Mouse (Mus musculus) hindbrain, embryonic 13.5 days (tissue): ENCODE measurements at regions not wholly inside any gene's neighbourhood (a gene's known extent, or its start where the extent isn't known, plus 50 kb on each side); places are given as distances from the start of the nearest gene placed in this dataset.

Experiments used
- ATAC-seq: fragments of 200-750 bp; cut with Nextera tagmentation; 2 replicates; pipeline ENCODE4 v1.8.0; 2017; ENCODE audit warnings: moderate TSS enrichment; ENCODE audit not compliant: low FRiP score
- H3K27ac ChIP-seq: fragments of 300-500 bp; sonication (generic); 2 replicates; pipeline ENCODE4 v1.5.1; 2015; ENCODE audit warnings: inconsistent platforms, mild to moderate bottlenecking, moderate library complexity
- H3K27me3 ChIP-seq: fragments of 300-500 bp; sonication (generic); 2 replicates; pipeline ENCODE4 v1.6.1; 2015; ENCODE audit warnings: mild to moderate bottlenecking, inconsistent platforms
- H3K36me3 ChIP-seq: fragments of 300-500 bp; sonication (generic); 2 replicates; pipeline ENCODE4 v1.6.1; 2015; ENCODE audit warnings: mild to moderate bottlenecking, inconsistent platforms
- H3K4me1 ChIP-seq: fragments of 300-500 bp; sonication (generic); replicated peaks from 2 replicates; pipeline ENCODE4 v1.6.1; 2015; ENCODE audit warnings: inconsistent platforms
- H3K4me2 ChIP-seq: fragments of 300-500 bp; sonication (generic); 2 replicates; pipeline ENCODE4 v1.6.1; 2015; ENCODE audit warnings: inconsistent platforms, mild to moderate bottlenecking, moderate library complexity
- H3K4me3 ChIP-seq: fragments of 300-500 bp; sonication (generic); 2 replicates; pipeline ENCODE4 v1.5.1; 2015; ENCODE audit warnings: mild to moderate bottlenecking, inconsistent platforms
- H3K9ac ChIP-seq: fragments of 300-500 bp; sonication (generic); 2 replicates; pipeline ENCODE4 v1.6.1; 2015; ENCODE audit warnings: mild to moderate bottlenecking, inconsistent platforms
- H3K9me3 ChIP-seq: fragments of 300-500 bp; sonication (generic); 2 replicates; pipeline ENCODE4 v1.6.1; 2016; ENCODE audit warnings: inconsistent platforms
- WGBS: fragments of 180-500 bp; shearing (Covaris S2); methylation state at CpG from one replicate; pipeline ENCODE4 v1.1.7; 2015; 5-methylcytosine and 5-hydroxymethylcytosine counted together

GRCm38 (mm10) chr3:21020297-21020696 is 653.3 kb upstream of the Agtr1b start:
- Histone ChIP-seq H3K4me2 (no peak overlapping the region), H3K4me3 (no peak overlapping the region), H3K27ac (no peak overlapping the region), H3K36me3 (no peaks in the 10 kb centered on the region), H3K4me1 (no peaks in the 10 kb centered on the region), H3K9me3 (no peaks in the 10 kb centered on the region), H3K9ac (no peak overlapping the region), H3K27me3 (no peaks in the 10 kb centered on the region)
- no peak for ATAC-seq

- H3K4me2 ChIP-seq, result no peak overlapping the region
- ATAC-seq, result no peak
Measured at GRCm38 (mm10) chr3:21009650-21010049, 642.7 kb upstream of the Agtr1b start.

DNA sequence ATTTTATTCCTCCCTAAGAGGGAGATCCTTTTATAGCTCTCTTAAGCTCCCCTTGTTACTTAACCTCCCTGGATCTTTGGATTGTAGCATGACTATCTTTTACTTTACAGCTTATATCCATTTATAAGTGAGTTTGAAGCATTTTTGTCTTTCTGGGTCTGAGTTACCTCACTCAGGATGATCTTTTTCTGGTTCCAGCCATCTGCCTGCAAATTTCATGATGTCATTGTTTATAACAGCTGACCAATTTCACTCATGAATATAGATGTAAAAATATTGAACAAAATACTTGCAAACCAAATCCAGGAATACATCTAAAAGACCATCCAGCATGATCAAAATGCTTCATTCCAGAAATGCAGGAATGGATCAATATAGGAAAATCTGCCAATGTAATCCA is 631.3 kb upstream of the Agtr1b start:
- H3K4me2 ChIP-seq, result no peak overlapping the region
- H3K27me3 ChIP-seq, result no peaks in the 10 kb centered on the region
- no peak overlapping the region for H3K4me3 ChIP-seq
- no peak for ATAC-seq
- H3K36me3 ChIP-seq, result no peaks in the 10 kb centered on the region
- H3K9ac ChIP-seq, result no peak overlapping the region
- no peaks in the 10 kb centered on the region for H3K9me3 ChIP-seq
- no peaks in the 10 kb centered on the region for H3K4me1 ChIP-seq
- no peak overlapping the region for H3K27ac ChIP-seq

More at GRCm38 (mm10) chr3:21009650-21010049, 642.7 kb upstream of the Agtr1b start:
- H3K4me1 ChIP-seq, result no peaks in the 10 kb centered on the region
- no peaks in the 10 kb centered on the region for H3K27me3 ChIP-seq
- no peak overlapping the region for H3K9ac ChIP-seq
- no peaks in the 10 kb centered on the region for H3K36me3 ChIP-seq
- H3K27ac ChIP-seq, result no peak overlapping the region
- no peaks in the 10 kb centered on the region for H3K9me3 ChIP-seq
- WGBS, result 77% methylated on average over 1 of the region's 1 CpGs
- H3K4me3 ChIP-seq, result no peak overlapping the region

DNA sequence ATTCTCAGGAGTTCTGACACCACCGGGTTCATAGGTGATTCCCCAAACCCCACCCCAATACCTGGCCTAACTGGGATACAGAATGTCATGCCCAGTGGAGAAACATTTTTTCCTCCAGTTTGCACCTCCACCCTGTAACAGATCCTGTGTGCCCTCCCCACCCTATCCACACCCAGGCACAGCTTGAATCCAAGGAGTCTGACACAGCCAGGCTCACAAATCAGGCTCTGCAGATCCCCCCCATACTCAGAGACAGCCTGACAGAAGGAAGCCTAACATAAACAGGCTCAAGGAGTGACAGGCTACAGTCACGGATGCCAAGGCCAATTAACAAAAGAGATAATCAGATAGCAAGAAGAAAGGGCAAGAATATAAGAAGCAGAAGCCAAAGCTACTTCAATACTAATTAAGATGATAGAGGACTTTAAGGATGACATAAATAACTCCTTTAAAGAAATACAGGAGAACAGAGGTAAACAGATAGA is 622.6 kb upstream of the Agtr1b start:
- Histone ChIP-seq H3K4me3 (no peak overlapping the region), H3K27ac (no peak overlapping the region), H3K9me3 (no peaks in the 10 kb centered on the region), H3K9ac (no peak overlapping the region), H3K27me3 (no peaks in the 10 kb centered on the region), H3K4me1 (peaks cover 24% of the 10 kb centered on the region), H3K4me2 (no peak overlapping the region), H3K36me3 (no peaks in the 10 kb centered on the region)
- ATAC-seq, result no peak
- WGBS, result 72% methylated on average over 2 of the region's 2 CpGs

- H3K4me2 ChIP-seq, result no peak overlapping the region
- H3K9me3 ChIP-seq, result no peaks in the 10 kb centered on the region
- no peaks in the 10 kb centered on the region for H3K27me3 ChIP-seq
- peak overlapping the region; percentile 65 for H3K27ac ChIP-seq
- no peaks in the 10 kb centered on the region for H3K36me3 ChIP-seq
- no peak overlapping the region for H3K9ac ChIP-seq
- ATAC-seq, result peak; percentile 72
- no peak overlapping the region for H3K4me3 ChIP-seq
- 0% methylated on average over 1 of the region's 1 CpGs for WGBS
- peaks cover 29% of the 10 kb centered on the region for H3K4me1 ChIP-seq
Measured at GRCm38 (mm10) chr3:20986942-20987341, 620.0 kb upstream of the Agtr1b start.

- H3K4me1 ChIP-seq, result peaks cover 29% of the 10 kb centered on the region
- H3K9ac ChIP-seq, result no peak overlapping the region
- 0% methylated on average over 1 of the region's 1 CpGs for WGBS
- H3K9me3 ChIP-seq, result no peaks in the 10 kb centered on the region
- no peaks in the 10 kb centered on the region for H3K27me3 ChIP-seq
- peak; percentile 94 for ATAC-seq
- peak overlapping the region; percentile 11; the same call in 1 of the 2 replicates for H3K4me2 ChIP-seq
- H3K4me3 ChIP-seq, result no peak overlapping the region
- no peaks in the 10 kb centered on the region for H3K36me3 ChIP-seq
- peak overlapping the region; percentile 65 for H3K27ac ChIP-seq
Measured at GRCm38 (mm10) chr3:20986377-20986727, 619.4 kb upstream of the Agtr1b start.

DNA sequence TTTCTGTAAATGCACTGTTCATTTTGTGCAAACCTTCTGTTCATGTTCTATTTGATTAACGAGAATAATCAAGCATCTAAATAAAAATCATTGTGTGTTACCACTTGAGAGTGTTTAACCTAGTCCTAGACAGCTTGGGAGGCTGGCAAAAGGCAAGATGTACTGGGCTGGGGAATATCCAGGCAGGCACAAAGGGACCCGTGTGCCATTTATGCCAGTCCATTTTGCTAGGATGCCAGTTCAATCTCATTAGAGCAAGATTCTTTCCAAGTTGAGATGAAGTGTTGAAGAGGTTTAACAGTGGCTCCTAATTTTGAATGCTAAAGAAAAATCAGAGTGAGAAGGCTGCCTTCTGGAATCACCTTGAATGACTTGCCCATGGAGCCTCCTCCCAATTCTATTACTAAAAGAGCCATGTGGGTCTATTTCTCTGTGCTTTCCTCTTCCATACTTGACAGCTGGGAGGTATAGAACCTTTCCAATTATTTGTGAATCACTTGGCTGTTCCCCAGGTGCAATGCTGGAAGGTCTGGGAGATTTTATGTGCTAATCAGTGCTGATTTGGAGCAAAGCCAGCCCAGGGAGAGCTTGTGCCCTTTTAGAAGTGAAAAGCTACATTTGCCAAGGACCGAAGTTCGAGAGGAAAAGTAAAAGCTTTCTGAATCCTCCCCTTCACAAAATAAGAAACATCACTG is 618.9 kb upstream of the Agtr1b start:
- Histone ChIP-seq H3K36me3 (no peaks in the 10 kb centered on the region), H3K27ac (peak overlapping the region; percentile 65), H3K4me2 (peak overlapping the region; percentile 11; the same call in 1 of the 2 replicates), H3K9me3 (no peaks in the 10 kb centered on the region), H3K9ac (no peak overlapping the region), H3K4me3 (no peak overlapping the region), H3K27me3 (no peaks in the 10 kb centered on the region), H3K4me1 (peaks cover 29% of the 10 kb centered on the region)
- WGBS, result 36% methylated on average over 4 of the region's 4 CpGs
- ATAC-seq, result peak; percentile 68; the same call in 1 of the 2 replicates

DNA sequence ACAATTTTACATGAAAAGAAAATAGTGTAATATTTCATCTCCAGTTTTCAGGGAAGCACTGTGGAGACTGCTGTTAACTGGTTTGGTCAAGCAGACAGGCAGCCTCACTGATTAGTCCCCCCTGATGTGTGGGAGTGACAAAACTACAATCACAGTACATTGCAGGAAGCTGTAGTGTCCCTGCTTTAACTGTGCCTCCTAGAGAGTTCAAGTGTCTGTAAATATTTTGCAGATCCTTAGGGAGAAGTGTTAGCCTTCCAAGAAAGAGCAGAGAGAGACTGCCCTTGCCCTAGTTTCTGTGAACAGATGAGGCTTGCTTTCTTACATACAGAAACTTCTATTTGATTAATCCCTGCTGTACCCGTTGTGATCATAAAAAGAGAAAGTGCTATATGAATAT is 617.2 kb upstream of the Agtr1b start:
- Histone ChIP-seq H3K4me1 (peaks cover 29% of the 10 kb centered on the region), H3K9me3 (no peaks in the 10 kb centered on the region), H3K36me3 (no peaks in the 10 kb centered on the region), H3K9ac (no peak overlapping the region), H3K4me3 (no peak overlapping the region), H3K27ac (no peak overlapping the region), H3K4me2 (no peak overlapping the region), H3K27me3 (no peaks in the 10 kb centered on the region)
- ATAC-seq, result no peak
- WGBS, result 36% methylated on average over 1 of the region's 1 CpGs

DNA sequence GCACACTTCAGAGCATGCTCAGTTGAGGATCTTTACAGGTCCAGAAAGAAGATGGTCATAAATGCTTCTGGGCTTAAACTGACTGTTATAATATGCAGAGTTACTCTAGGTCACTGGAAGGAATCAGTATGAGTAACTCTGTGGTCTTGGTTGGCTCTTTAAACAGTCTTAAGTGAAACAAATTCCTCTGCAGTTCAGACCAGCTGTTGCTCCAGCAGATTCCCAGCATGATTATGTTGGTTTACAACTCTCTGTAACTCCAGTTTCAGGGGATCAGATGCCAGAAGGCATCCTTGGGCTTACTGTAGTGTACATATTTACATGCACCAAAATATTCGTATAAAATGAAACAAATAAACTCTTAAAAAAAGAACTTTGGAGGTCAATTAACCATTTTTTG is 606.1 kb upstream of the Agtr1b start:
- no peaks in the 10 kb centered on the region for H3K27me3 ChIP-seq
- H3K4me1 ChIP-seq, result no peaks in the 10 kb centered on the region
- no peak overlapping the region for H3K4me2 ChIP-seq
- 83% methylated on average over 1 of the region's 1 CpGs for WGBS
- no peak overlapping the region for H3K9ac ChIP-seq
- H3K27ac ChIP-seq, result no peak overlapping the region
- no peaks in the 10 kb centered on the region for H3K9me3 ChIP-seq
- H3K4me3 ChIP-seq, result no peak overlapping the region
- no peaks in the 10 kb centered on the region for H3K36me3 ChIP-seq
- no peak for ATAC-seq
